Mouse (Mus musculus): ENCODE measurements around the gene Siah1b. TPM values are rescaled to one million over a fixed set of nuclear protein-coding genes. Genes with fewer than 3 reads are reported as not detected.

The Siah1b gene
- polyA plus RNA-seq (2011; ENCODE audit: insufficient read depth, insufficient read length, low replicate concordance, missing spikeins) = 5.2 and 9.1 TPM in 2 replicates

DNA sequence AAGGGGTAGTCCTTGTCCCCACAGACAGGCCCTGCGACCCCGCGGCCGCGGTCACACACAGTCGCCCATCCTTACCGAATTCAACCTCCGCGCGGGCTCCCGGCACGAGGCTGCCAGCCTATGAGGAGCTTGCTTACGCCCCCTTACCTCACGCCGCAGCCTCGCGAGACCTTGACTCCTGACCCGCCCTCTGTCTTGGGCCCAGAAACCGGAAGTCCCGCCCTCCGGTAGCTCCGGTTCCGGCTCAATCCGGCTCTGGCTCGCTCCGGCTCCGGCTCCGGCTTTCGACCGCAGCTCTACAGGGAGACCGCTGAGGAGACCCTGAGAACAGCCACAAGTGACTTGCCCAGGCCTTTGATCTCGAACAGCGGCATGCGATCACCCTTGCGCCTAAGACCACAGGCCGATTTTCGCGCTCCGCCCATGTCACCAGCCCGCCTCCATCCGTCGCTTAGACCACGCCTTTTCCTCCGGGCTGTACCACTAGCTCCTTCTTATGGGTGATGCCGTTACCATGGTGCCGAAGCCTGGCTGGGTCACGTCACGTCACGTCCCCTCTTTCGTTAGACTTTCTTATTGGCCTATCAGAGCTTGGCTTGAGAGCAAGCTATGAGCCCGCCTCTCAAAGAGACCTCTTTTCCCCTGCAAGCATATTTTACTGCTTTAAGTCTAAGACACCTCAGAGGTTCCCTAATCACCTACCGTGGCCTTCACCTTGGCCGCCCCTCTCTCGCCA, at the start of gene Siah1b:
Gene Siah1b, minus strand, starts transcription at position 454 of the 736 bp plus-strand sequence.
- TF ChIP-seq POLR2A (IDR thresholded peaks at IDR 0.05; ENCODE audit: borderline replicate concordance, control insufficient read depth, low read depth, low read length) (no peak), CTCF (IDR thresholded peaks at IDR 0.05; ENCODE audit: control insufficient read depth, insufficient read depth, low read length) (no peak)
- Histone ChIP-seq H3K4me1 (ENCODE audit: control insufficient read depth, insufficient read depth, low read length) (no peaks in the 10 kb centered on the region), H3K4me3 (replicated peaks; ENCODE audit: control insufficient read depth, low read depth, low read length) (peak within 1 kb of the TSS; percentile 79), H3K27ac (ENCODE audit: control insufficient read depth, insufficient read depth, low read depth, low read length, poor library complexity) (peak within 1 kb of the TSS; percentile 92)
- WGBS = 19% methylated on average over 53 of the region's 54 CpGs

DNA sequence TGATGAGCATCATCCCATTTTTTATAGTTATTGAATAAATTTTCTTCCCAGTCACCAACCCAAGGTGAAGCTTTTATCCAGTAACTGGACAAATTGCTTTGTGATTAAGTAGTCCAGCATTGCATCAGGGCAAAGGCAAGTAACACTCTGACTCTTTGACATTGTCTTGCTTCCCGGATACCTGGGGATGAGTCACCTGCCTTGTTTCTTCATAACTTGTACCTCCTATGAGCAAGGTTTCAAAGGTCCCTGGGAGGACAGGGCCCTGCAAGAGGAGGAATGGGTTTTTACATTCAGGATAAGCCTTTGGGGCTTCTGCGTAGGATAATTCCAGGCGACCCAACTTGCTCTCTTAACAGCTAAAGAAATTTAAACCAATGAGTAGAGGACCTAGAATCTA, 47.6 kb upstream of the Siah1b start:
- no peak overlapping the region for H3K27ac ChIP-seq (ENCODE audit: control insufficient read depth, insufficient read depth, low read depth, low read length, poor library complexity)
- H3K4me3 ChIP-seq (replicated peaks; ENCODE audit: control insufficient read depth, low read depth, low read length) = no peak overlapping the region
- TF ChIP-seq POLR2A (IDR thresholded peaks at IDR 0.05; ENCODE audit: borderline replicate concordance, control insufficient read depth, low read depth, low read length) (no peak), CTCF (IDR thresholded peaks at IDR 0.05; ENCODE audit: control insufficient read depth, insufficient read depth, low read length) (no peak)
- no peaks in the 10 kb centered on the region for H3K4me1 ChIP-seq (ENCODE audit: control insufficient read depth, insufficient read depth, low read length)
- 85% methylated on average over 3 of the region's 3 CpGs for WGBS

DNA sequence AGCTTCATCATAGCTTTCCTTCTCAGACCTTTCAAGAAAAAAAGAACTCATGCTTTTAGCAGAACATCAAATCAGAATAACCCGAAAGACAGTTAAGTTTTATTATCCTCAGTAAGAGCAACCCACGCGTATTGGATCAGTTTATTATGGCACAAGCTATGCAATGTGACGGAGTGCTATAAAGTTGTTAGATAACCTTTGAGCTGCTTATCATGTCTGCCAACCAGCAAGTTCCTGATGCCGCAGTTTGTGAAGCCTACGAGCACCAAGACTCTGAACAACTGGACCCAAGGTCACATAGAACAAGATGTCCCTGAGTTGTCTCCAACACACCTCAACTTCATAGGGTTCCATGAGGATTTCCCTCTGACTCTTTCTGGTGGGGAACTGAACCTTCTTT, 37.5 kb upstream of the Siah1b start:
- TF ChIP-seq CTCF (IDR thresholded peaks at IDR 0.05; ENCODE audit: control insufficient read depth, insufficient read depth, low read length) = no peak
- TF ChIP-seq POLR2A (IDR thresholded peaks at IDR 0.05; ENCODE audit: borderline replicate concordance, control insufficient read depth, low read depth, low read length) = no peak
- 75% methylated on average over 6 of the region's 6 CpGs for WGBS
- H3K27ac ChIP-seq (ENCODE audit: control insufficient read depth, insufficient read depth, low read depth, low read length, poor library complexity) = no peak overlapping the region
- H3K4me3 ChIP-seq (replicated peaks; ENCODE audit: control insufficient read depth, low read depth, low read length) = no peak overlapping the region
- H3K4me1 ChIP-seq (ENCODE audit: control insufficient read depth, insufficient read depth, low read length) = no peaks in the 10 kb centered on the region

- Histone ChIP-seq H3K4me3 (replicated peaks; ENCODE audit: control insufficient read depth, low read depth, low read length) (no peak overlapping the region), H3K27ac (ENCODE audit: control insufficient read depth, insufficient read depth, low read depth, low read length, poor library complexity) (no peak overlapping the region), H3K4me1 (ENCODE audit: control insufficient read depth, insufficient read depth, low read length) (no peaks in the 10 kb centered on the region)
- no peak for TF ChIP-seq CTCF (IDR thresholded peaks at IDR 0.05; ENCODE audit: control insufficient read depth, insufficient read depth, low read length)
- TF ChIP-seq POLR2A (IDR thresholded peaks at IDR 0.05; ENCODE audit: borderline replicate concordance, control insufficient read depth, low read depth, low read length) = no peak
- WGBS = 79% methylated on average over 3 of the region's 3 CpGs
These were observed 34.9 kb upstream of the Siah1b start for GRCm38 (mm10) chrX:164111146-164111545.

GRCm38 (mm10) chrX:164102656-164103055, 26.4 kb upstream of the Siah1b start:
- H3K27ac ChIP-seq (ENCODE audit: control insufficient read depth, insufficient read depth, low read depth, low read length, poor library complexity) = no peak overlapping the region
- no peak for TF ChIP-seq CTCF (IDR thresholded peaks at IDR 0.05; ENCODE audit: control insufficient read depth, insufficient read depth, low read length)
- TF ChIP-seq POLR2A (IDR thresholded peaks at IDR 0.05; ENCODE audit: borderline replicate concordance, control insufficient read depth, low read depth, low read length) = no peak
- whole genome bisulfite sequencing = 55% methylated on average over 6 of the region's 6 CpGs
- no peaks in the 10 kb centered on the region for H3K4me1 ChIP-seq (ENCODE audit: control insufficient read depth, insufficient read depth, low read length)
- no peak overlapping the region for H3K4me3 ChIP-seq (replicated peaks; ENCODE audit: control insufficient read depth, low read depth, low read length)

GRCm38 (mm10) chrX:164102198-164102597, 25.9 kb upstream of the Siah1b start:
- Histone ChIP-seq H3K4me3 (replicated peaks; ENCODE audit: control insufficient read depth, low read depth, low read length) (no peak overlapping the region), H3K27ac (ENCODE audit: control insufficient read depth, insufficient read depth, low read depth, low read length, poor library complexity) (no peak overlapping the region)
- 80% methylated on average over 7 of the region's 7 CpGs for WGBS

GRCm38 (mm10) chrX:164101483-164101882, 25.2 kb upstream of the Siah1b start:
- Histone ChIP-seq H3K4me1 (ENCODE audit: control insufficient read depth, insufficient read depth, low read length) (no peaks in the 10 kb centered on the region), H3K4me3 (replicated peaks; ENCODE audit: control insufficient read depth, low read depth, low read length) (no peak overlapping the region), H3K27ac (ENCODE audit: control insufficient read depth, insufficient read depth, low read depth, low read length, poor library complexity) (no peak overlapping the region)
- TF ChIP-seq POLR2A (IDR thresholded peaks at IDR 0.05; ENCODE audit: borderline replicate concordance, control insufficient read depth, low read depth, low read length) (no peak), CTCF (IDR thresholded peaks at IDR 0.05; ENCODE audit: control insufficient read depth, insufficient read depth, low read length) (no peak)

More at GRCm38 (mm10) chrX:164102198-164102597, 25.9 kb upstream of the Siah1b start:
- TF ChIP-seq CTCF (IDR thresholded peaks at IDR 0.05; ENCODE audit: control insufficient read depth, insufficient read depth, low read length) = no peak
- TF ChIP-seq POLR2A (IDR thresholded peaks at IDR 0.05; ENCODE audit: borderline replicate concordance, control insufficient read depth, low read depth, low read length) = no peak
- H3K4me1 ChIP-seq (ENCODE audit: control insufficient read depth, insufficient read depth, low read length) = no peaks in the 10 kb centered on the region

DNA sequence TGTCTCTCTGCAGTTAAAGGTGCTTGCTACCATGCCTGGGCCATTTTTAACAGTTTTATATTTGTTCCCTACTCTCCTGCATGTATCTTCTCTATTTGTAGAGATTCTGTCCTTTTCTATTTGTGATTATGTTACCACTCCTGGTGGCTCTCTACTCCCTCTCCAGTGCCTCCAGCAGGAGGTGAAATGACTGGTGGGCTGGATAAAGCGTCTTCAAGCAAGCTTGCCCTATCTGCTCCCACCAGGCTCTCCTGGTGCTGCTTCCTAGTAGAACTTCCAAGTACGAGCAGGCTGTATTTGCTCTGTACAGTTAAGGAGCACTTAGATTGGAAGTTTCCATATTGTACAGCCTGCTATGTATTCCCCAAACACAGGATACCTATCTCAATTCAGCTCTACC, 19.5 kb upstream of the Siah1b start:
- 70% methylated on average over 2 of the region's 2 CpGs for WGBS
- TF ChIP-seq POLR2A (IDR thresholded peaks at IDR 0.05; ENCODE audit: borderline replicate concordance, control insufficient read depth, low read depth, low read length) = no peak
- no peak for TF ChIP-seq CTCF (IDR thresholded peaks at IDR 0.05; ENCODE audit: control insufficient read depth, insufficient read depth, low read length)
- Histone ChIP-seq H3K4me3 (replicated peaks; ENCODE audit: control insufficient read depth, low read depth, low read length) (no peak overlapping the region), H3K4me1 (ENCODE audit: control insufficient read depth, insufficient read depth, low read length) (no peaks in the 10 kb centered on the region), H3K27ac (ENCODE audit: control insufficient read depth, insufficient read depth, low read depth, low read length, poor library complexity) (no peak overlapping the region)

Measured in bone marrow, adult 2 months (tissue).